Mouse (Mus musculus) urinary bladder, postnatal 36 days (tissue): ENCODE results near the gene Dnah14.
"Not testable (repeated sequence)": the region's sequence is repeated elsewhere in the genome, so short reads cannot be mapped to it uniquely, and the experiment has no call there.

Experiments used
- DNase-seq, 2 experiments: peaks; one replicate each; pipeline ENCODE4 v3.0.0; 2022; ENCODE audit warnings: low spot score in 2 of 2, mixed read lengths in 1 of 2

The Dnah14 gene

GRCm38 (mm10) chr1:181782600-181782999, 206.2 kb downstream of the Dnah14 start:
- not testable (repeated sequence) for DNase-seq

GRCm38 (mm10) chr1:181789952-181790351, 213.6 kb downstream of the Dnah14 start:
- no peak for DNase-seq

- peak in 1 of 2 experiments; percentile 23 for DNase-seq
Observed at GRCm38 (mm10) chr1:181793541-181793940, 217.2 kb downstream of the Dnah14 start.

GRCm38 (mm10) chr1:181799911-181800310, 223.6 kb downstream of the Dnah14 start:
- DNase-seq: no peak

GRCm38 (mm10) chr1:181800667-181801066, 224.3 kb downstream of the Dnah14 start:
- DNase-seq: no peak

GRCm38 (mm10) chr1:181811481-181812223, 235.3 kb downstream of the Dnah14 start:
- DNase-seq: no peak

- no peak for DNase-seq
Observed at GRCm38 (mm10) chr1:181826716-181827115, 250.4 kb downstream of the Dnah14 start.

GRCm38 (mm10) chr1:181828365-181828764, 252.0 kb downstream of the Dnah14 start:
- DNase-seq: no peak

GRCm38 (mm10) chr1:181832720-181833119, 256.4 kb downstream of the Dnah14 start:
- no peak for DNase-seq

GRCm38 (mm10) chr1:181833143-181833542, 256.8 kb downstream of the Dnah14 start:
- no peak for DNase-seq

- DNase-seq: no peak
Observed at GRCm38 (mm10) chr1:181838111-181838510, 261.8 kb downstream of the Dnah14 start.

GRCm38 (mm10) chr1:181839746-181840366, 263.5 kb downstream of the Dnah14 start:
- DNase-seq: no peak

- DNase-seq: no peak
Observed at GRCm38 (mm10) chr1:181841396-181841795, 265.0 kb downstream of the Dnah14 start.

- peak; percentile 92 to 96 for DNase-seq
Observed at GRCm38 (mm10) chr1:181841864-181842672, 265.7 kb downstream of the Dnah14 start.

- no peak for DNase-seq
Observed at GRCm38 (mm10) chr1:181842781-181843180, 266.4 kb downstream of the Dnah14 start, which contains the start of gene Lbr. Gene Lbr, minus strand, starts transcription at chr1:181843046.

GRCm38 (mm10) chr1:181844874-181845547, 268.7 kb downstream of the Dnah14 start:
- no peak for DNase-seq

GRCm38 (mm10) chr1:181845767-181846166, 269.4 kb downstream of the Dnah14 start:
- DNase-seq: no peak

- DNase-seq: no peak
Observed at GRCm38 (mm10) chr1:181847396-181847795, 271.0 kb downstream of the Dnah14 start.

- no peak for DNase-seq
Observed at GRCm38 (mm10) chr1:181848210-181848609, 271.9 kb downstream of the Dnah14 start.

GRCm38 (mm10) chr1:181850441-181850840, 274.1 kb downstream of the Dnah14 start:
- DNase-seq: no peak

- DNase-seq: peak in 1 of 2 experiments; percentile 65
Observed at GRCm38 (mm10) chr1:181851521-181852310, 275.4 kb downstream of the Dnah14 start.
